Mouse (Mus musculus) heart, postnatal 14 days (tissue): ENCODE measurements around the gene Rpl18. TPM values are rescaled to one million over a fixed set of nuclear protein-coding genes. Genes with fewer than 3 reads are reported as not detected.

Experiments
- DNase-seq, 2 experiments: peaks; one replicate each; pipeline ENCODE4 v3.0.0; 2021 to 2022
- intact Hi-C: fragments of 180-260 bp; cut with DNase I; formaldehyde crosslinking; loops from one replicate; pipeline ENCODE4 v1.15.1; 2025
- long read RNA-seq, 2 experiments: library from polyadenylated mRNA; stranded (forward); transcript quantifications; one replicate each; pipeline ENCODE4 v2.0.0; 2021
- total RNA-seq, 2 experiments: library from RNA; stranded (reverse); gene quantifications; 2 replicates each; pipeline ENCODE4 v1.2.3; 2021

Gene Rpl18
- 100 to 1,000 TPM; 552 to 626 TPM for total RNA-seq
- long read RNA-seq, experiment 1, transcript Rpl18-201 (6 exons, 679 nt), result major isoform, 58 of 74 reads
- long read RNA-seq, experiment 1, partial matches to known transcripts, result 8 of 74 reads
- long read RNA-seq, experiment 1, other reads (novel, unspliced or antisense), result 3 of 74 reads
- long read RNA-seq, experiment 2, transcript Rpl18-201 (6 exons, 679 nt), result major isoform, 41 of 51 reads
- long read RNA-seq, experiment 2, partial matches to known transcripts, result 4 of 51 reads
- long read RNA-seq, experiment 2, other reads (novel, unspliced or antisense), result 2 of 51 reads

DNA sequence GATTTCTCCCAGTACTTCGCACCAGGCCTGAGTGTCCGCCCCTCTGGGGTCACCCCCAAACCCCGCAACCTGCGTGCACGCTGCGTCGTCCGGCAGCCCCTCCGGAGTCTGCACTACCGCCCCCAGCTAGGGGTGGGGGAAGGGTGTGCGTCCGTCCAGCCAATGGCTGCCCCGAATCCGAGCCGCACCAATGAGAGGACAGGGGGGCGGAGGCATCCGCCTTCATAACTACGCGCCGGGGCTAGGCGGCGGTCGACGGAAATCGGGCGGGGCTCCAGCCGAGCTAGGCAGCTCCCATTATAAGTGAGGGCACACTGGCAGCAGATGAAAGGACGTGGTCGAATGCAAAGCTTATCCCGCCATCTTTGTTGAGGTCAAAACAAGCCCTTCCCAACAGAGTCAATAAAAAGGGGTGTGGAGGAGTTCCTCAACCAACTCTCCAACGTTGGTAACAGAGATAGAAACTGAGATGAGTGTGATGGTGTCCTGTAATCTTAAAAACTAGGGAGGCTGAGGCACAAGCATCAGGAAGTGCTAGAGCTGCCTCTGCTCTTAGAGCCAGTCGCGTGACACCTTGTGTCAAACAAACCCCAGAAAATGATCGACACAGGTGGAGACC, at the start of gene Rpl18:
Rpl18 (plus strand) TSS at position 368 of the 619 bp plus-strand sequence.
- DNase-seq, result peak; percentile 98
- intact Hi-C loops, result no loop called here

- intact Hi-C loops, result no loop called here
- DNase-seq, result no peak
Measured at GRCm38 (mm10) chr7:45666161-45666560, 49.1 kb upstream of the Rpl18 start, which contains the start of gene Fut2. Fut2 (minus strand) TSS chr7:45666394.

DNA sequence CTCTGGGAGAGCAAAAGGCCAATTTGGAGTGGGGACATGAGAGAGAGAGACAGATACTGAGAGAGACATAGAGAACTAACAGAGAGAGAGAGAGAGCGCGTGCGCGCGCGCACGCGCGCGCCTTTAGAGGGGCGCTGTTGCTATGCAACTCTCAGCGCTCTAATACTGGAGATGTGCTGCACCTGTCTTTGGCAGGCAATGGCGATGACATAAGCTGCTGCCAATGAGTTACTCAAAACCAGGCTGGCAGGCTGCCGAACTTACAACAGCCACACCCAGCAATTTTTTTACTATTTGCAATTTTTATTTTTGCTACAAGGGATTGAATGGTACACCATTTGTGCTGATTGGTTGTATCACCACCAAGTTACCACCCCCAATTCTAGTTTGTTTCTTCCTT, 47.5 kb upstream of the Rpl18 start:
- intact Hi-C loops, result no loop called here
- no peak for DNase-seq

- intact Hi-C loops, result no loop called here
- no peak for DNase-seq
Measured at GRCm38 (mm10) chr7:45668921-45669320, 46.3 kb upstream of the Rpl18 start.

DNA sequence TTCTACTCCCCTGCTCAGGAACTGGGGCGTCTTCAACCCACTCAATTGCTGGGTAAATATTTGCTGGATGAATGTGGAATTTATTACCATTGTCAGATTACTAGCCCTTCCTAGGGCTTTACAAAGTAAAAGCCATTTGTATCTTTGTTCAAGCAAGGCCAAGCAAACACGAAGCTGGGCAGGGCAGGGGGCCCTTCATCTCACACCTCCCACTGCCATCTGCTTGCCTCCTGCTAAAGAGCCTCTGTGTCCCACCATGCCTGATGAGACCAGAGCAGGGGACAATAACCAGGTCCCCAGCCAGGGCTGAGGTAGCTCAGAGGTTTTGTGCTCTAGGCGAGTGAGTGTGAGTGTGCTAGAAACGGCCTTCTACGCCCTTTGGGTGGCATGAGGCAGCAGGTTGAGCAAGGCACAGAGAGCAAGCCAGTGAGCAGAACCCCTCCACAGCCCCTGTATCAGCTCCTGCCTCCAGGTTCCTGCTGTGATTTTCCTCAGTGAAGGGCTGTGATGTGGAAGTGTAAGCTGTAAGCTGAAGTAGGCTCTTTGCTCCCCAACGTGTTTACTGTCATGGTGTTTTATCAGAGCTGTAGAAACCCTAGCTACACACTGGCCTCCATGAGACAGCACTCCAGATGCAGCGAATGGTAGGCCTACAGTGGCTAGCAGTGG, 37.5 kb upstream of the Rpl18 start:
- intact Hi-C loops, result loop anchor here (2.0 kb wide), 1 partner anchor 31 kb away; no protein-coding TSS in a partner anchor
- no peak for DNase-seq

GRCm38 (mm10) chr7:45678513-45678912, 36.7 kb upstream of the Rpl18 start:
- intact Hi-C loops, result no loop called here
- no peak for DNase-seq

DNA sequence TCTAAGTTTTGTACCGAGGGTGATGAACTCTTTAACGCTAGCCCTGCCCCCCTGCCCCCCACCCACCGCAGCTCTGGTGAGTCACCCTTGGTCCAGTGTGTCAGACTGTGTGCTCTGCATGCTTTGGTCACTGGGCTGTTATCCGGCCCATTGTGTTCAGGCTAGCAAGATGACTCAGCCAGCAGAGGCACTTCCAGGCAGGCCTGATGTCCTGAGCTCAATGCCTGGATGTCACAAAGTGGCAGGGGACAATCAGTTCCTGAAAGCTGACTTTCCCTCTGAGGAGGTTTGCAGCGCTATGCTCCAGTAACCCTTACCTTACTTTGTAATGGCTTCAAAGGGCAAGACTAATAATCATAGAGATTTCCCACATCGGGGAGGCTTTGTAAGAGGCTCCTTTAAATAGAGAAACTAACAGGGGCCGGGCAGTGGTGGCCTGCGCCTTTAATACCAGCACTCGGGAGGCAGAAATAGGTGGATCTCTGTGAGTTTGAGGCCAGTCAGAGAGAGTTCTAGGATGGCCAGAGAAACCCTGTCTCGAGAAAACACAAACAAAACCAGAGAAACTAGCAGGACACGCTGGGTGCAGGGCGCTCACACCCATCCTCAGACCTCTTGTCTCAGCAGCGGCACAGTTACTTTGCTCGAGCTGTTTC, 35.2 kb upstream of the Rpl18 start:
- DNase-seq, result peak; percentile 57 to 60
- intact Hi-C loops, result no loop called here

DNA sequence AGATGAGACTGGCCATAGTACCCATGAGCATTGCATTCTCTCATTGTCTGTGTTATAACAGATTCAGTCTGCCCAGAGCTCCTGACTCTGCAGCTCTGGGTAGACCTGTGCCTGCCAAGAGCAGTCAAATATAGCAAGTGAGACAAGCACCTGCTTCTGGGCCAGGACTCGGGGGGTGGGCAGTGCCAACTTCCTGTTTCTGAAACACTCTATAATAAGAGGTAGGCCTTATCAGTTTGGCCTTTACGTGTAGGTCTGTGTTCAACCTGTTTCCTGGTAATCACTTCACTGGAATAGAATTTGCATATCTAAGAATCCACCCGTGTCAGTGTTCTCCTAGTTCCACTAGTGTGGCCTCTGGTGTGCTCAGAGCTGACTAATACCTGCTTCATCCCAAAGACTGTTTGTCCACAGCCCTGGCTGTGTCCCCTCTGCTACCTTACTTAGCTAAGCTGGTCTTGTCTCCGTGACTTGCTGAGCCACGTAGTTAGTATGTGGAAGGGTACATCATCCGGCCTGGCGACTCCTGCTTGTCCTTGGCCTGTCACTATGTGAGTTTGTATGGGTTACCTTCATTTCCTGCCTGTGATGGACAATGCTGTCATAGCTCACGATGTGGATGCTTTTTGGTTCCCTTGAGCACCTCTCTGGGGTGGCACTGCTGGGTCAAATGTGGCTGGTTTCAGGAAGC, 34.1 kb upstream of the Rpl18 start:
- DNase-seq, result peak; percentile 50 to 67
- intact Hi-C loops, result no loop called here

- DNase-seq, result peak; percentile 90 to 94
- intact Hi-C loops, result loop anchor here (2.0 kb wide), 2 partner anchors 54 to 92 kb away; no protein-coding TSS in a partner anchor
Measured at GRCm38 (mm10) chr7:45682144-45683126, 32.8 kb upstream of the Rpl18 start.

DNA sequence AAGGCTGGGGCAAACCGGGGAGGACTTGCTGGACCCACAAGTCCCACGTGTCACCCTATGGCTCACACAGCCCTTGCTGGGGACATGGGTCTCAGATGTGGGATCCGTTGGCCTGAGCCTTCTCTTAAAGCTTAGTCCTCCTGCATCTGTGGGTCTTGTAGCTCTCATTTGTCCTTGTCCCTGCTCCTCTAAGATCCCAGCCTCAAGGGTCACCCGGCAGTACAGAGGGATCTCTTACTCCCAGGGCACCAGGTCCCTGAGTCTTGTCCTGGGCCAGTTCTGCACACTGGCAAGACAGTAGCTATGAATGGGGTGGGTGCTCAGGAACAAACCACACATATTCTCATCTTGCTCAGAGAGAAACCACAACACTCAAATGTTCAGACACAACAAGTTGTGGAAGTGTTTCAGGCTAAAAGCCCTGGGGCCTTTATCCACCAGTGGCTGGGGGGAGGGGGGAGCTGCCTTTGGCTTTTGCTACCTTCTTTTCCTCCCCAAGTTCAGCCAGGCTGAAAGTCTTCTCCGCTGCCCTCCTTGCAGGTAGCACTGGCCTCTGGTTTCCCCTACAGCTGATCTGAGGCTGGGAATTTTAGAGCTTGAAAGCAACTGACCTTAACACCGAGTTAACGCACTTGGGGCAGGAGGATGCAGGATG, 31.7 kb upstream of the Rpl18 start, which contains the start of gene Ntn5:
Ntn5 (plus strand) TSS at position 627 of the 655 bp plus-strand sequence.
- intact Hi-C loops, result loop anchor here (2.0 kb wide), 2 partner anchors 55 to 93 kb away; no protein-coding TSS in a partner anchor
- DNase-seq, result no peak

- intact Hi-C loops, result no loop called here
- no peak for DNase-seq
Measured at GRCm38 (mm10) chr7:45685811-45686210, 29.4 kb upstream of the Rpl18 start.

DNA sequence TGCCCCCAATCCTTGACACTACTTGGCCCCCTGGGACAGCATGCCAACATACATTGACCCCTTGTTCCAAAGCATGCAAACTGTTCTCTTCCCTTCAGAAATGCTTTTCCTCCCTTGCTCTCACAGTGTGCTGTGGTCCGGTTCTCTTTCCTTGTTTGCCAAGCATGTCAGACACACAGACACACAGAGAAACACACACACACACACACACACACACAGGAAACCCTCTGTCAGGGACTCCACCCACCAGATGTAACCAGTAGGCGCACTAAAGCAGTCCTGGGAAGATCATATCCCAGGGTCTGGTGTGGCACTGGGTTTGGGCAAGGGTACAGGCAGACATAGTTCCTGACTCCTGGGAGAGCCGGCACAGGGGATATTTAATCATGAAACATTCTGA, 28.4 kb upstream of the Rpl18 start:
- intact Hi-C loops, result no loop called here

DNA sequence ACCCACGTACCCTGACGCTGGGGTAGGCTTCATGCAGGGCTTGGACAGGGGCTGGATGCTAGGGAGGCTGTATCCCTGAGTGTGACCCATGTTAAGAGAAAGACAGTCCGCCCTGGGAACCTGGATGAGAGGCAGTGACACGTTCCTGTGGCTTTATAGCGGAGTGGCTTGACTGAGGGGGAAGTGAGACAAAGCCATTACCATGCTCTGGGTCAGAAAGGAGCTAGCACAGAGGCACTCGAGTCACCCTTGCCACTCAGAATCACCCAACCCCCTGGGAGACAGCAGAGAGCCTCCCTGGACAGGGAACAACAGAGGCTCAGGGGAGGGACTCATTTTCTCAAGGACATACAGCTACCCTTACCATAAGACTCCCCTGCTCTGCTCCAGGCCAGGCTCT, 26.2 kb upstream of the Rpl18 start:
- no peak for DNase-seq
- intact Hi-C loops, result no loop called here

More for the DNA sequence above, 28.4 kb upstream of the Rpl18 start:
- no peak for DNase-seq

GRCm38 (mm10) chr7:45689800-45690199, 25.5 kb upstream of the Rpl18 start:
- intact Hi-C loops, result no loop called here

DNA sequence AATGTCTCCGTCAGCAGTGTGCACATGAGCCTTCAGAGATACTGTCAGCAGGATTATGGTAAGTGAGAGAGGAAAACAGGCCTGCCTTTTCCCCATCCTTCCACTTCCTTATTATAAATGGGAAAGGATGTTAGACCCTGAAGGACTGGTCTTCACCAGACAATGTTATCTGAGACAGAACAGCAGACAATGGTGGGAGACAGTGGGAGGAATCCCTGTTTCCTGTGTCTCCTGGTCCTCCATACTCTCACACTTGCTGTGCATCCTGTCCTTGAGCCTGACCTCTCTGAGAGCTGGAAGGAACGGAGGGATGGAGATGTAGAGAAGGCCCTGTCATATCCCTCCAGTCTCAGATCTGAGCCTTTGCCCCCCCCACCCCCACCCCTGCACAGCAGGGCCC, 22.9 kb upstream of the Rpl18 start:
- intact Hi-C loops, result no loop called here
- DNase-seq, result no peak

More at GRCm38 (mm10) chr7:45689800-45690199, 25.5 kb upstream of the Rpl18 start:
- DNase-seq, result no peak

- no peak for DNase-seq
- intact Hi-C loops, result no loop called here
Measured at GRCm38 (mm10) chr7:45693921-45694591, 21.2 kb upstream of the Rpl18 start, which contains the start of gene Sec1. Sec1 (minus strand) TSS chr7:45694402.

- no peak for DNase-seq
Measured at GRCm38 (mm10) chr7:45695098-45695497, 20.2 kb upstream of the Rpl18 start.

GRCm38 (mm10) chr7:45697894-45698293, 17.4 kb upstream of the Rpl18 start:
- DNase-seq, result no peak
- intact Hi-C loops, result no loop called here

More at GRCm38 (mm10) chr7:45695098-45695497, 20.2 kb upstream of the Rpl18 start:
- intact Hi-C loops, result no loop called here
